Mouse (Mus musculus): ENCODE measurements around the gene Dqx1. TPM values are rescaled to one million over a fixed set of nuclear protein-coding genes. Genes with fewer than 3 reads are reported as not detected.

Gene Dqx1
- total RNA-seq, 2 experiments from 2014 or later = 0.57 to 0.61 TPM

DNA sequence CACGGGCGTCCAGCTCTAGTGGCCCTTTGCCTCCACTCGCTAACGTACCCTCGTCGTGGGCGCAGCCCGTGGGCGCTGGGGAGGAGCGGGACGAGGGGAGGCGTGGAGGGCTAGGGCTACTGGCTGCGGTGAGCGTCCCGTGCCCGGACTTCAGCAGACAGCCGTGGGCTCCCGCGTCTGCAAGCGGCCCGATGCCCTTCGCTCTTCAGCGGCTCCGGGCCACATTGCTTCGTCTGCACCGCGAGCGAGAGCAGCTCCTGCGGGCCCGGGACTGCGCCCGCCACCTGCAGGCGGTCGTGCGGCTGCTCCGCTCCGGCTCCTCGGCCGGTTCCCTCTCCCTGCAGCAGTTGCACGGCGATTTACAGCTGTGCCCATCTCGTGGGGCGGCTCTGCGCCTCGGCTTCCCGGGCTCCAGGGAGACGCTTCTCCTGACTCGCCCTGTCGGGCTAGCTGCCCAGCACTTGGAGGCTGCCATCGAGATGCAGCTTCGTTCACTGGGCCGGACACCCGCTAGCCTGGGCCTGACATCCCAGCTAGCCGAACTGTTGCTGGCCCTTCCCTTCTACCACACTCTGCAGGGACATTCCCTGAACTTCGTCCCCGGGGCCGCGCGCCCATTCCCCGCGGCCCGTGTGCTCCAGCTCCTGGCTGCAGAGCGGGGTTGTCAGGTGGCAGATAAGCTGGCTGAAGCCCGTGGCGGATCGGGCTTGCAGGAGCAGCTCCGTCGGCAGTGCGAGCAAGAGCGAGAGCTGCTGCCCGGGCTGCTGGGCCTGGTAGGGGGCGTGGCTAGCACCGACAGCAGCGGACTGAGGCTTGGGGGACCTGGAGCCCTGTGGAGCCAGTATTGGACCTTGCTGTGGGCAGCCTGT lies 44.3 kb downstream of the Dqx1 start:
- DNase-seq = peak; percentile 68 to 74
- intact Hi-C loops (cut with DNase I) = loop anchor here (1.0 to 2.0 kb wide), 3 partner anchors 23 to 104 kb away; partner anchors contain the start of gene Aup1

DNA sequence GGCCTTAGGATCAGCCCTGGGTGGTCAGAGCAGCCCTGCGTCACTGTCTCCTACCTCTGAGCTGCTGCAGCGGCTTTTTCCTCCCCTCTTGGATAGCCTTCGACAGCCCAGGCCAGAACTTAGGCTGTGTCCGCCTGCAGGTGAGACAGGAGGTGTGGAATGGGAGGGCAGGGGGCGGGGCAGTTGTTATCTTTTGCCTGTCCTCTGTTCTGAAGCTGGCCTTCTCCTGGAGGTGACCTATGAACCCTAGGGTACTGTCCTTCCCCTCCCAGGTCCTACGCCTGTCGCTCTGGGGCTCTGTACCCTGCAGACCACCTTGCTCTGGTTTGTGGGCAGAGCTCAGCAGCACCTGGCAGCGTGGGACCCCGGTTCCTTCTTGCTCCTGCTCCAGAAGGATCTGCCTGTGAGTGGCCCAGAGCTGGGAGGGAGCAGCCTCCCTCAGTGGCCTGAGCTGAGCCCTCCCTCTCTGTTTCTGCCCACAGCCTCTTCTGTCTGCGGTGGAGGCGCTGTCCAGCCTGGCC lies 45.5 kb downstream of the Dqx1 start:
- intact Hi-C loops (cut with DNase I) = no loop called here
- DNase-seq = no peak

DNA sequence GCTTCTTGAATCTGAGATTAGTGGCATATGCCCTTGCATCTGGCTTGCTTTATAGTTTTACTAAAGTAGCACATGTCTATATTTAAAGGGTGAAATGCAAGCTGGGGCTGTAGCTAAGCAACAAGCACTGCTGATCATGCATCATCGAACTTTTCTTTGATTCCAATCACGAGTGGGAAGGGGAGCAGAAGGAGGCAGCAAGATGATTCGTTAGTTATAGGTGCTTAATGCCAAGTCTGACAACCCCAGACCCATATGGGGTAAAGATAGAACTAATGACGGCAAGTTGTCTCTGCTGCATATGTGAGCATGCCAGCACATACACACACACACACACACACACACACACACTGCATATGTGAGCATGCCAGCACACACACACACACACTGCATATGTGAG lies 46.5 kb downstream of the Dqx1 start:
- intact Hi-C loops (cut with DNase I) = no loop called here
- no peak for DNase-seq

DNA sequence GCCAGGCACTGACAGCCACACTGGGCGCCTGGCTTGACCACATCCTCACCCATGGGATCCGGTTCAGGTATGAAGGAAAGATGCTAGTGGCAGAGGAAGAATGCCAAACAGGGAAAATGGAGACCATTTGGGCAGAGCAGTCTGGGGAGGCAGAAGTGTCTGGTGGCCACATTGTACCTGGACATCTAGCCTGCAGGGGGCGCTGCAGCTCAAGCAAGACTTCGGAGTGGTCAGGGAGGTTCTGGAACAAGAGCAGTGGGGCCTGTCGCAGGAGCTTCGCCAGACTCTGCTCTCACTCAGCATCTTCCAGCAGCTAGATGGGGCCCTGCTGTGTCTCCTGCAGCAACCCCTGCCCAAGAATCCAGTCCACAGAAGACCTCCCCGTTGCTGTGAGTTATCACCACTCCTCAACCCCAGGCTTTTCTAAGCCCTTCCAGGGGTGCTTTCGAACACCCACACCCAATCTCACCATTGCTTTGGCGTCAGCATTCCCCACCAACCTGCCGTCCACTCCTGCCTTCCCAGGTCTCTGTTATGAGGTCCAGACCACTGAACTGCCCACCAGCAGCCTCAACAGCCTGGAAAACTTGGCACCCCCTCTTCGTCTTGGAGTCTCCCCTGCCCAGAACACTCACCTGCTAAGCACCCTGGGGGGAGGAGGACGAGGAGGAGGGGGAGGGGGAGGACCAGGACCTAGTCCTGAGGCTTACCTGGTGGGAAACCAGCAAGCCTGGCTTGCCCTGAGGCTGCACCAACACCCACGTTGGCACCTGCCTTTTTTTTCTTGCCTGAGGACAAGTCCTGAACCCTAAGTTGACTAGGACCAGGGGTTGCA lies 50.1 kb downstream of the Dqx1 start:
- intact Hi-C loops (cut with DNase I) = no loop called here

DNA sequence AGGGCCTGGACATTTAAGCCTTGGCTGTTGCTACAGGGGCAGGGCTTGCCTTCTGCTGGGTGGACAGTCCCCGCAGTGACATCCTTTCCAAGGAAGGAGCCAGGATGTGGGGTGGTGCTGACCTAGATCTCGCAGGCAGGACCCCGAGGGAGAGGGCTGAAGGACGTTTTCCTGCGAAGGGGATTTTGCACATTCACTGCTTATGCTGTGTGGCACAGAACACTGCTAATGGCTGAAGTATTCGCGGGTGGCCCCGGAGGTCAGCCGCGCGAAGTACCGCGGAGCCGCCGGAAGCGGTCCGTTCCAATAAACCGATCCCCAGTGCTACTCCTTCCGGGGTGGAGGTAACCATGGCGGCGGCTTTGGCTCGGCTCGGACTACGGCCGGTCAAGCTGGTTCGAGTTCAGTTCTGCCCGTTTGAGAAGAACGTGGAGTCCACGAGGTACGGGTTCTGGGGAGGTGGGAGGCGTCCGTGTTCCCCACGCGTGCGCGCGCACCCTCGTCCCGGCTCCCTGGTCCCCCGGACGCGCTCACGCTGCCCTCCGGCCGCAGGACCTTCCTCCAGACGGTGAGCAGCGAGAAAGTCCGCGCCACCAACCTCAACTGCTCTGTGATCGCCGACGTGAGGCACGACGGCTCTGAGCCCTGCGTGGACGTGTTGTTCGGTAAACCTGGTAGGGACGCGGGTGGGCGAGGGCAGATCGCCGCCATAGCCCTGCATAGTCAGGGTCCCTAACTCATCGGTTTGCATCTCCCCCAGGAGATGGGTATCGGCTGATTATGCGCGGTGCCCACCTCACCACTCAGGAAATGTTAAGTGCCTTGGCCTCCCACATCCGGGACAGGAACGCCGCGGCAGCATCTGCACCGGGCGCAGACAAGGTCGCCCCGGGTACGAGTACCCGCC lies 51.4 kb downstream of the Dqx1 start, which contains the start of gene Mrpl53:
TSS of gene Mrpl53 (plus strand) at position 279 of the 907 bp plus-strand sequence.
- intact Hi-C loops (cut with DNase I) = no loop called here
- DNase-seq = peak; percentile 81 to 89

More for the DNA sequence above, 50.1 kb downstream of the Dqx1 start:
- DNase-seq = peak; percentile 76 to 85

DNA sequence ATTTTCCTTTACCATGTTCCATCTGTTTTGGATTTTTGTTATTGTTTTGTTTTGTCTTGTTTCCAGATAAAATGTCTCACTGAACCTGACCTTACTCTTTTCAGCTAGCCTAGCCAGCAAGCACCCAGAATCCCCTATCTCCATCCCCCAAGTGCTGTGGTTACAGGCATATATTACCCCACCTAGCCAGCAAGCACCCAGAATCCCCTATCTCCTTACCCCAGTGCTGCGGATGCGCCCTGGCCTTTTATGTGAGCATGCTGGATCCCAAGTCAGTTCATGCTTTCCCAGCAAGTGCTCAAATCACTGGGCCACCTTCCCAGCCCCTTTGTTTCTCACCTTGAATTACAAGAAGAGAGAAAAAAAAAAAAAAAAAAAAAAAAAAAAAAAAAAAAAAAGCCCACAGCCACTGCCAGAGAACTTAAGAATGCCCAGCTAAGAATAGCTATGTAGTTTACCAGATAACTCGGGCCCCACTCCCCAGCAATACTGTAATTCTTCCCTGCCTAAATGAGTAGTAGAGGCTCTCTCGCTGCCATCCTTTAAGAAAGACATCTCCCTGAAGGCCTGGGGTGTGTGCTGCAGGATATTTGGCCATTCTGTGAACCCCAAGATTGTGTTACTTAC lies 54.0 kb downstream of the Dqx1 start:
- intact Hi-C loops (cut with DNase I) = no loop called here
- no peak for DNase-seq

DNA sequence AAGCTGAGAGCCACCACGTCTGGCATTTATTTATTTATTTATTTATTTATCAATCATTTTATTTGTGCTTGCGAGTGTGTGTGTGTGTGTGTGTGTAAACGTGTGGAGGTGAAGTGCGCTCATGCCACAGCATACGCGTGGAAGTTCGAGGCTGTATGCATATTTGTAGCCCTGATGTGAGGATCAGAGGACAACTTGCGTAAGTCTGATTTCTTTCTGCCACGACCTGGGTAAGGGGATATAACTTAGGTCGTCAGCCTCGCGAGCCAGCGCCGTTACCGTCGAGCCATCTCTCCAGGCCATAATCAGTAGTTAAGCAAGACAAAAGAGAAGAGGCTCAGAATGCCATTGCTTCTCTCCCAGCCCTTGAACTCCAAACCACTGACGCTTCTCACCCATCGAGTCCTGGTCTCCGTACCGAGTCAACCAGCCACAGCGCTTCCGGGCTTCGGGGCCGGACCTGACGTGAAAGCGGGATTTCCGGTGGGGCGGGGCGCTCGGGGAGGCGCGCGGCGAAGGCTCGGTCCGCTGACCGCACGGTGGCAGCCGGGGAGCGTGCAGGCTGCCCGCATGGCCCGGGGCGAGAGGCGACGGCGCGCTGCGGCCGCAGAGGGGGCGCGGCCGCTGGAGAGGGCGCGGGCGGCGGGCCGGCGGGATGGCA lies 57.5 kb downstream of the Dqx1 start, which contains the start of gene Mogs:
TSS of gene Mogs (plus strand) at position 486 of the 661 bp plus-strand sequence.
- peak; percentile 97 for DNase-seq
- intact Hi-C loops (cut with DNase I) = loop anchor here (5.0 kb wide), 1 partner anchor 152 kb away; no protein-coding TSS in a partner anchor

DNA sequence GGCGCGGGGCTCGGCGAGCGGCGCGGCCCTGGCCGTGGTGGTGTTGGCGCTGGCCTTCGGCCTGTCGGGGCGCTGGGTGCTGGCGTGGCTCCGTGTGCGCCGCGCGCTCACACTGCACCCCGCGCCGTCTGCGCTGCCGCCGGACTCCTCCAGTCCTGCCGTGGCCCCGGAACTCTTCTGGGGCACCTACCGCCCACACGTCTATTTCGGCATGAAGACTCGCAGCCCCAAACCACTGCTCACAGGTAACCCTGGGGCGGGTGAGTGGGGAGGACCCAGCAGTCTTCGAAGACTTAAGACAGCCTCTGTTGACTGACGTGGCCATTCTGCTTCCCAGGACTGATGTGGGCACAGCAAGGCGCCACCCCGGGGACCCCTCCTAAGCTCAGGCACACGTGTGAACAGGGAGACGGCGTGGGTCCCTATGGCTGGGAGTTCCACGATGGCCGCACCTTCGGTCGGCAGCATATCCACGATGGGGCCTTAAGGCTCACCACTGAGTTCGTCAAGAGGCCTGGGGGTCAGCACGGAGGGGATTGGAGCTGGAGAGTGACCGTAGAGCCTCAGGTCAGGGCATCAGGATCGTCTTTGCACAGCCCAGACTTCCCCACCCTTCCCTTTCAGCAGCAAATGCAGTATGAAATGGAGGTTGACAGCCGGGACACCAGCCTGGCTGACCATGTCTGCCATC lies 58.2 kb downstream of the Dqx1 start:
- no peak for DNase-seq

DNA sequence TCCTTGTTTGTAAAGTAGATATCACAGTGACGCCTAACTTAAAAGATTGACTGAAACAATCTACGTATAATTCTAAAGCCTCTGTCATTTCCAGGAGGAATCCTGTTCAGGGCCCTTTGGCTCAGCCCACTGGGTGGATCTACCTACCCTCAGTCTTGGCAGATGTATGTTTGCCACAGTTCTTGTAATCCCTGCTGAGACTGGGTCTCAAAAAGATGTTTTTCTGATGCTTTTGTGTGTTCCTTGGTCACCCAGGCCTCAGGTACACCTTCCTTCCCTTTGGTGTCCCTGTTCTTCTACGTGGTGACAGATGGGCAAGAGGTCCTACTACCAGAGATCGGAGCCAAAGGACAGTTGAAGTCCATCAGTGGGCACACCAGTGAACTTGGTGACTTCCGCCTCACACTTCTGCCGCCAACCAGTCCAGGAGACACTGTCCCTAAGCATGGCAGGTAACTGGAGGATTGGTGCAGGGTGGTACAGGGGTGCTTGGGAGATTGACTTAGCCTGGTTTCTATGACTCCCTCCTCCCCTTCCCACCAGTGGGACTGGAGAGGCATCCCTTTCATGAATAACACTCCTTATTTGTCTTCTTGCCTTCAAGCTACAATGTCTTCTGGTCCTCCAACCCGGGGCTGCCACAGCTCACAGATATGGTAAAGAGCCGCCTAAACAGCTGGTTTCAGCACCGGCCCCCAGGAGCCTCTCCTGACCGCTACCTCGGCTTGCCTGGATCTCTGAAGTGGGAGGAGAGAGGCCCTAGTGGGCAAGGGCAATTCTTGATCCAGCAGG lies 58.9 kb downstream of the Dqx1 start:
- intact Hi-C loops (cut with DNase I) = loop anchor here (2.0 to 5.0 kb wide), 2 partner anchors 44 to 151 kb away; no protein-coding TSS in a partner anchor
- DNase-seq = no peak

More for the DNA sequence above, 58.2 kb downstream of the Dqx1 start:
- intact Hi-C loops (cut with DNase I) = loop anchor here (2.0 to 5.0 kb wide), 2 partner anchors 45 to 151 kb away; no protein-coding TSS in a partner anchor

Small RNAs within 50 kb of the gene (microRNA-seq; reads per million reads assigned to microRNA genes)
- gene Mir3470a (0 reads per million in 2 experiments), gene Mir7040 (0.60 to 0.81 reads per million in 2 experiments)

Other genes with a start within 250 kb of the Dqx1 start
- under 1 TPM; 0.29 to 0.33 TPM for gene Sema4f, start 118.1 kb upstream of the Dqx1 start, total RNA-seq (2021)
- under 1 TPM in 1 of 2 experiments, not detected in 1; 0.14 TPM for gene M1ap, start 110.9 kb upstream of the Dqx1 start, total RNA-seq (2021)
- gene Dok1, start 24.4 kb upstream of the Dqx1 start, total RNA-seq (2021) = 1 to 10 TPM; 3.7 to 4.3 TPM
- 1 to 10 TPM; 3.9 to 4.9 TPM for gene Loxl3, start 23.7 kb upstream of the Dqx1 start, total RNA-seq (2021)
- gene Aup1, start 3.3 kb upstream of the Dqx1 start, total RNA-seq (2021) = 10 to 100 TPM; 82.7 to 85.5 TPM
- gene Htra2, start 2.6 kb upstream of the Dqx1 start, total RNA-seq (2021) = 10 to 100 TPM; 30.2 to 34.6 TPM
- gene Tlx2, start 12.4 kb downstream of the Dqx1 start, total RNA-seq (2021) = not detected
- 1 to 10 TPM; 6.7 to 7.8 TPM for gene Pcgf1, start 20.0 kb downstream of the Dqx1 start, total RNA-seq (2021)
- 1 to 10 TPM in 1 of 2 experiments, under 1 TPM in 1; 0.38 to 1.1 TPM for gene Lbx2, start 28.5 kb downstream of the Dqx1 start, total RNA-seq (2021)
- 1 to 10 TPM; 1.0 to 1.8 TPM for gene Ccdc142, start 43.8 kb downstream of the Dqx1 start, total RNA-seq (2021)
- gene Gm42688, start 43.8 kb downstream of the Dqx1 start, total RNA-seq (2021) = 1 to 10 TPM; 1.4 to 1.6 TPM
- gene Mrpl53, start 51.2 kb downstream of the Dqx1 start, total RNA-seq (2021) = 100 to 1,000 TPM; 133 to 136 TPM
- 10 to 100 TPM; 10.4 to 11.4 TPM for gene Mogs, start 57.7 kb downstream of the Dqx1 start, total RNA-seq (2021)
- gene Wbp1, start 63.7 kb downstream of the Dqx1 start, total RNA-seq (2021) = 10 to 100 TPM; 72.4 to 80.1 TPM
- gene Ino80b, start 67.6 kb downstream of the Dqx1 start, total RNA-seq (2021) = 10 to 100 TPM; 14.2 to 15.3 TPM
- gene Rtkn, start 77.6 kb downstream of the Dqx1 start, total RNA-seq (2021) = 1 to 10 TPM; 6.9 to 8.0 TPM
- gene Wdr54, start 98.6 kb downstream of the Dqx1 start, total RNA-seq (2021) = 1 to 10 TPM; 1.1 to 1.3 TPM
- gene 1700003E16Rik, start 98.6 kb downstream of the Dqx1 start, total RNA-seq (2021) = under 1 TPM in 1 of 2 experiments, not detected in 1; 0.26 TPM
- 100 to 1,000 TPM; 121 to 128 TPM for gene Dctn1, start 108.1 kb downstream of the Dqx1 start, total RNA-seq (2021)
- gene Slc4a5, start 162.0 kb downstream of the Dqx1 start, total RNA-seq (2021) = under 1 TPM in 1 of 2 experiments, not detected in 1; 0.10 TPM